Mouse (Mus musculus) frontal cortex, postnatal 36 days (tissue): Measurements from ENCODE around the gene Rpl19.

ENCODE experiments used
- DNase-seq, 2 experiments: peaks; one replicate each; pipeline ENCODE4 v3.0.0; 2022; ENCODE audit warnings: low spot score in 2 of 2

Gene Rpl19

GRCm38 (mm10) chr11:98052129-98052988 is 25.8 kb downstream of the Rpl19 start:
- DNase-seq = peak in 1 of 2 experiments; percentile 33

DNA sequence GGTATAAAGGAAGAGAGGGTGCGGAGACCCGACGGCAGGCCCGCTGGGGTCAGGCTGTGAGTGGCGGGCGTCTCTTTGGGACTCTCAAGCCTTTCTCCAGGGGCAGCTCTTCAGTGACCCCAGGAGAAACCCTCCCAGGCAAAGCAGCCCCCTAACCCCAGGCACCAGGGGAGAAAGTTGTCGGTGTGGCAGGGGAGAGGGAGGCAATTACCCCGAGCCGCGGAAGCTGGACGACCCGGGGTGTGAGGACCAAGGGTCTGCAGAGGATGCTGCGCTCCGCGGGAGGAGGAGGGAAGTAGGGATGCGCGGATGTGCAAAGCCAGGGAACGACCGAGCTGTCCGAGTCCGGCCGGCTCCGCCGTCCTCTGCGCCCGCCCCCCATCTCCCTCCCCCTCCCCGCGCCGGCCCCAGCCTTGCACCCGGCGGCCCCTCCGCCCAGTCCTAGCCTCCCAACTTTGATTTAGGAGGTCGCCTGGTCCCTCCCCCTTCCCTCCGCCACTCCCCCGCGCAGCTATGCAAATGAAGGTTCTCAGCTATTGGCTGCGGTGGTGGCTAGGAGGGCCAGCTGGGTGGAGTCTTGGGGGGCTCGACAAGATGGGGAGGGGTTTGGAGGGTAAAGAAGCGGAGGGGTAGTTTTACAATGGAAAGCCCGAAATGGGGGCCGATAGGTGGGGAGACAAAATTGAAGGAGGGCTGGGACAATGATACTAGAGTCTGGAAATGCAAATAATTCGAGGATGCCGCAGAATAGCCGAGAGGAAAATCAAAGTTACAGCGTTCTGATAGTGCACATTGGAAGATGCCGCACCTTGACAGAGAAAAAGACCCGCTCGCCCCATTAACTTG is 26.7 kb downstream of the Rpl19 start, which contains the start of gene Stac2:
TSS of gene Stac2 (minus strand) at position 474 of the 846 bp plus-strand sequence.
- peak; percentile 57 to 71 for DNase-seq

- DNase-seq = peak in 1 of 2 experiments; percentile 61
Measured at GRCm38 (mm10) chr11:98057466-98057865, 31.0 kb downstream of the Rpl19 start.

- DNase-seq = peak in 1 of 2 experiments; percentile 51
Measured at GRCm38 (mm10) chr11:98057998-98058397, 31.5 kb downstream of the Rpl19 start.

GRCm38 (mm10) chr11:98059662-98060061 is 33.2 kb downstream of the Rpl19 start:
- peak in 1 of 2 experiments; percentile 32 for DNase-seq

DNA sequence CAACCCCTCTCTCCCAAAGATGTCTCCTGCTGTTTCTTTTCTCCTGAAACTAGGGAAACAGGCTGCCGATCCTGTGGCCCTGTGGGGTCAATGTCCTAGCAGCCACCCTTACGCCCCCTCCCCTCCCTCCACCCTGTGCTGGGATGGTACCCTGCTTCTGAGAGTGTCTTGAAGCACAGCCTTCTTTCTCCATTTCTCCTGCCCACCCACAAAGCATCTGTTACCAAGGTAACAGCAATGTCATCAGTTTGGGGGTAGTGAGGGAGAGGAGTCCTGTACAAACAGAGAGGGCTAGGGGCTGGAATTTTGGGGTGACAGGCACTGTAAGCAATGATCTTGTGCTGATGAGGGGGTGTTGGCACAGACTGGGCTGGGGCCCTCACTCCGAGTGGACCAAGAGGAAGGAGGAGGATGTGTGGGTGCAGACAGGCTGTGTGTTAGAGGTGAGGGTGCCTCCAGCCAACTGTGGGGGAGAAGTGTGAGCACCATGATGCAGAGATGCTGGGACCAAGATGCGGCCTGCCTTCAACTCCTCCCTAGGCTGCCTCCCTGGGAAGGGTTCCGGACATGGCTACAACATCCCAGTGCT is 33.7 kb downstream of the Rpl19 start:
- peak; percentile 56 to 68 for DNase-seq

- no peak for DNase-seq
Measured at GRCm38 (mm10) chr11:98061441-98061840, 34.9 kb downstream of the Rpl19 start.

DNA sequence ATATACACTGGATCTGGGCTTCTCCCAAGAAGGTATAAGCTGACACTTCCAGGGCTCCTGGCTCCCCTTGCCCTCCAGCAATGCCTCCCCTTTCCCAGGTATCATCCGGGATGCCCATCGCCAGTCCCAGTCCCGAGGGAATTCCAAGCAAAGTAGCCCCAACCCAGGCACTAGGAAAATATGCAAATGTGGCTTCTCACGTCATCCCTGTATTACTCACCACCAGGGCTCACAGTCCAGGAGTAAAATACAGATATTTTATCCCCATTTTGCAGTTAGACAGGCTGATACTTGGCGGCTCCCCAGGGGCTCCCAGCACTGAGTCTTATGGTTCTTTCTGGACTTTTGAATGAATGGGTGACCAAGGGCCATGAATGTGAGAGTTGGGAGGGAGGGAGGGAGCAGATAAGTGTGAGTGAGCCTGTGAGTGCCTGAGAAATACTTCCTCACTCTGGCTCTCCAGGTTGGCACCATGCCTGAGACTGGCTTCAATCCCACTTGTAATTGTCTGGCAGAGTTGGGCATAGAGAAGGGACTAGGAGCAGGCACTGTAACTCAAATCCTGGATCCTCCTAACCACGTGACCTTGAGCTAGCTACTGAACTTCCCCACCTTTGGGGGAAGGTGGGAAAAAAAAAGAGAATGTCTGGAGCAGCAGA is 35.5 kb downstream of the Rpl19 start:
- no peak for DNase-seq

GRCm38 (mm10) chr11:98066201-98066600 is 39.7 kb downstream of the Rpl19 start:
- DNase-seq = no peak

DNA sequence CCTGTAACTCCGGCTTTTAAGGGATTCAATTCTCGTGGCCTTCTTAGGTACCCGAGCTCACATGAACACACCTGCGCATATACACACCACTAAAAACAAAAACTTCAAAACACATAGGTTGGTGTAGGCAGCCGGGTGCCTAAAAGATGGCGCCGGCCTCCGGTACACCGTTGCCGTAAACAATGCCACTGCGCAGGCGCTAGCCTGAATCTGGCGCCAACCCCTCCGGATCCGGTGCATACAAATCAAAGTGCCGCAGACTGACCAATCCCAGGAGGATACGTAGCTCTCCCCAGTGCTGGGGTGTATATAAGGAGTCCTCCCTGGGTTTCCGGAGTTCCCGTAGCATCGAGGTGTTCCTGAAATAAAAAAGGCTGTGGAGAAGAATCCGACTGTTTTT is 40.7 kb downstream of the Rpl19 start:
- no peak for DNase-seq

GRCm38 (mm10) chr11:98073442-98073841 is 46.9 kb downstream of the Rpl19 start:
- no peak for DNase-seq

DNA sequence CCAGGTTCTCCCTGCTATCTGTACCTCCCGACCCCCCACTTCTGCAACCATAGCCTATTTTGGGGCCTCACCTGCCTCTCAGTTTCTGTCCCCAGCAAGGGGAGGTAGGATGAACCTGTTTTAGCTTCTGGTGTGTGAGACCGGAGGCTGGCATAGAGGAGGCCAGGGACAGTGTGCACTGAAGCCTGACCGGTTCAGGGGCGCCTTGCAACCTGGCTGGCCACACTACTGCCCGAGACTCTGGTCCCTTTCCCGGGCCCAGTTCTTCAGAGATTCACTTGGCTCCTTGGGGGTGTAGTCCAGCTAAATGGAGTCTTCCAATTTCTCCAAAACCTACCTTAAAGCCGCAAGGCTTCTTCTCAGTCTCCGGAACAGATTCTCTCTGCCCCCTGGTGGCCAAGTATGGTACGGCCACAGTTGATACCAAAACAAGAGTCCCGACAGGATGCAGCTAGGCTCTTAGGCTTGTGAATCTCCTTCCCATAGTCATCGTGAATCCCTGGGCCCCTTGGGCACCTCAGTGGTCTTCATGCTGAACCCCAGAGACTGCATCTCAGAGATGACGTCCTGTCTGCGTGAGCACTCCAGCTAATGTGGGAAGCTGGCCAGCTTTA is 48.8 kb downstream of the Rpl19 start:
- DNase-seq = peak; percentile 92 to 96

GRCm38 (mm10) chr11:98077086-98077485 is 50.6 kb downstream of the Rpl19 start:
- DNase-seq = no peak
